9 mouse cellular contexts compared by ENCODE assay signal in the genomic region with DNA sequence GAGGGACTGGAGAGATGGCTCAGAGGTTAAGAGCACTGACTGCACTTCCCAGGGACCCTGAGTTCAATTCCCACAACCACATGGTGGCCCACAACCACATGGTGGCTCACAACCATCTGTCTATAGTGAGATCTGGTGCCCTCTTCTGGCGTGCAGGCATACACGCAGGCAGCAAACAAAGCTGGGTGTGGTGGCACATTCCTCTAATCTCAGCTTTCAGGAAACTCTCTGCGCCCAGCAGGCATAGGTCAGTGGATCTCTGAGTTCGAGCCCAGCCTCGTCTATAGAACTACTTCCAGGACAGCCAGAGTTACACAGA. TPM values are rescaled to one million over a fixed set of nuclear protein-coding genes. Genes with fewer than 3 reads are reported as not detected.
A peak's percentile ranks its signal among the peaks of the same experiment; 100 is the strongest.
DNase-seq lines count a peak whose midpoint lies in the region; ATAC-seq and TF ChIP-seq lines count a peak whose summit lies in the region.
"Had no signal": no experiment of that assay in that cellular context is flagged by ENCODE, and none has a peak within 500 bp of the region (broad histone marks: within the 10 kb centered on the region; RNA-seq: fewer than 3 reads in every experiment).

No protein-coding gene starts in this region.

- H3K9ac ChIP-seq in midbrain, embryonic 11.5 days (ENCODE audit: low read length): no peak overlapping the region
- H3K9ac ChIP-seq in midbrain, embryonic 13.5 days (replicated peaks): no peak overlapping the region
- no peak overlapping the region for H3K9ac ChIP-seq in midbrain, postnatal 0 days (replicated peaks; ENCODE audit: low read length, poor library complexity, severe bottlenecking)
- H3K9ac ChIP-seq: hindbrain, embryonic 15.5 days had no signal

- H3K4me2 ChIP-seq in midbrain, embryonic 11.5 days: no peak overlapping the region
- H3K4me2 ChIP-seq in midbrain, embryonic 13.5 days (replicated peaks): no peak overlapping the region
- H3K4me2 ChIP-seq in midbrain, postnatal 0 days (ENCODE audit: low read depth, low read length, poor library complexity, severe bottlenecking): no peak overlapping the region
- H3K4me2 ChIP-seq: hindbrain, embryonic 15.5 days had no signal

- no peaks in the 10 kb centered on the region for H3K27me3 ChIP-seq in midbrain, embryonic 11.5 days (ENCODE audit: control insufficient read depth, insufficient read depth, low read length)
- H3K27me3 ChIP-seq in midbrain, embryonic 13.5 days: no peaks in the 10 kb centered on the region
- no peaks in the 10 kb centered on the region for H3K27me3 ChIP-seq in midbrain, postnatal 0 days (ENCODE audit: insufficient read depth, low read length)
- H3K27me3 ChIP-seq: hindbrain, embryonic 15.5 days had no signal

- ATAC-seq in midbrain, embryonic 11.5 days (ENCODE audit: low FRiP score): no peak
- ATAC-seq in midbrain, embryonic 13.5 days: no peak
- ATAC-seq in midbrain, postnatal 0 days (ENCODE audit: low FRiP score): no peak
- ATAC-seq in activated CD4-positive, CD25-positive, alpha-beta regulatory T cell, adult 4 months: no peak

- peak; percentile 69 for TF ChIP-seq CTCF in midbrain, postnatal 0 days (IDR thresholded peaks at IDR 0.05)

- no peak overlapping the region for H3K27ac ChIP-seq in midbrain, embryonic 11.5 days (ENCODE audit: low read depth, low read length)
- H3K27ac ChIP-seq in midbrain, embryonic 13.5 days: no peak overlapping the region
- H3K27ac ChIP-seq in midbrain, postnatal 0 days (ENCODE audit: low read depth, low read length): no peak overlapping the region
- H3K27ac ChIP-seq: hindbrain, embryonic 15.5 days had no signal

- intact Hi-C loops in left cerebral cortex, postnatal 36 days (cut with DNase I): no loop called here

- DNase-seq in midbrain, embryonic 11.5 days (ENCODE audit: low spot score, missing footprints): peak; percentile 84
- peak; percentile 95 for DNase-seq in R1 (ENCODE audit: low read depth, low spot score)
- DNase-seq in embryo, embryonic 11.5 days (ENCODE audit: low read depth, low spot score): peak; percentile 55
- peak; percentile 56 to 61 for DNase-seq in kidney, postnatal 25 days
- DNase-seq in midbrain, postnatal 0 days (ENCODE audit: low spot score): peak; percentile 35
- DNase-seq in left cerebral cortex, postnatal 36 days (ENCODE audit: low spot score in 2 of 2): no peak

- WGBS in midbrain, embryonic 11.5 days: 30% methylated on average over 5 of the region's 5 CpGs
- 30% methylated on average over 5 of the region's 5 CpGs for WGBS in midbrain, embryonic 13.5 days
- WGBS in midbrain, postnatal 0 days: 29% methylated on average over 5 of the region's 5 CpGs

- no peak overlapping the region for H3K4me3 ChIP-seq in midbrain, embryonic 11.5 days (ENCODE audit: low read depth, low read length)
- H3K4me3 ChIP-seq in midbrain, embryonic 13.5 days (replicated peaks): no peak overlapping the region
- no peak overlapping the region for H3K4me3 ChIP-seq in midbrain, postnatal 0 days (ENCODE audit: low read depth, low read length)
- H3K4me3 ChIP-seq: hindbrain, embryonic 15.5 days had no signal

- H3K4me1 ChIP-seq in midbrain, embryonic 11.5 days (ENCODE audit: control insufficient read depth, insufficient read depth, low read length): peaks cover 5% of the 10 kb centered on the region; the same call in 1 of the 2 replicates
- H3K4me1 ChIP-seq in midbrain, embryonic 13.5 days (replicated peaks): peaks cover 15% of the 10 kb centered on the region
- no peaks in the 10 kb centered on the region for H3K4me1 ChIP-seq in midbrain, postnatal 0 days (ENCODE audit: insufficient read depth, low read length)

- no peaks in the 10 kb centered on the region for H3K9me3 ChIP-seq in midbrain, embryonic 11.5 days (ENCODE audit: control insufficient read depth, low read length)
- H3K9me3 ChIP-seq in midbrain, embryonic 13.5 days: no peaks in the 10 kb centered on the region
- H3K9me3 ChIP-seq in midbrain, postnatal 0 days (ENCODE audit: low read length): no peaks in the 10 kb centered on the region
- H3K9me3 ChIP-seq: hindbrain, embryonic 15.5 days had no signal

- no peaks in the 10 kb centered on the region for H3K36me3 ChIP-seq in midbrain, embryonic 11.5 days (ENCODE audit: control insufficient read depth, insufficient read depth, low read length)
- no peaks in the 10 kb centered on the region for H3K36me3 ChIP-seq in midbrain, embryonic 13.5 days
- no peaks in the 10 kb centered on the region for H3K36me3 ChIP-seq in midbrain, postnatal 0 days (ENCODE audit: insufficient read depth, low read length)
- H3K36me3 ChIP-seq: hindbrain, embryonic 15.5 days had no signal

RNA-seq across cellular contexts. Expression of a gene that starts 5.5 kb away (rescaled TPM):
- 12.7 and 13.5 TPM in 2 replicates for polyA plus RNA-seq in midbrain, embryonic 11.5 days (2014; fragmentation: Nextera tagmentation; extraction: Ambion mirVana)
- 13.2 and 14.5 TPM in 2 replicates for polyA plus RNA-seq in midbrain, embryonic 13.5 days (2015; fragmentation: Nextera tagmentation; extraction: Ambion mirVana)
- 7.7 and 10.3 TPM in 2 replicates for total RNA-seq in midbrain, postnatal 0 days (2014; rRNA removed)
- polyA plus RNA-seq in midbrain, postnatal 0 days (2015; fragmentation: Nextera tagmentation; extraction: Ambion mirVana): 13.7 and 15.7 TPM in 2 replicates
- polyA plus RNA-seq in activated CD4-positive, CD25-positive, alpha-beta regulatory T cell, adult 4 months (2017; shearing (Covaris generic)): 1 to 10 TPM in 1 of 2 experiments, under 1 TPM in 1; 0.41 to 1.2 TPM
- total RNA-seq in left cerebral cortex, postnatal 36 days (2021): 1 to 10 TPM; 5.4 to 7.4 TPM

RNA-seq across cellular contexts. Expression of a gene that starts 5.7 kb away (rescaled TPM):
- polyA plus RNA-seq in midbrain, embryonic 11.5 days (2014; fragmentation: Nextera tagmentation; extraction: Ambion mirVana): 53.2 and 56.7 TPM in 2 replicates
- 56.5 and 61.8 TPM in 2 replicates for polyA plus RNA-seq in midbrain, embryonic 13.5 days (2015; fragmentation: Nextera tagmentation; extraction: Ambion mirVana)
- total RNA-seq in midbrain, postnatal 0 days (2014; rRNA removed): 68.3 and 79.4 TPM in 2 replicates
- 70.0 and 72.3 TPM in 2 replicates for polyA plus RNA-seq in midbrain, postnatal 0 days (2015; fragmentation: Nextera tagmentation; extraction: Ambion mirVana)
- 100 to 1,000 TPM; 143 to 161 TPM for polyA plus RNA-seq in activated CD4-positive, CD25-positive, alpha-beta regulatory T cell, adult 4 months (2017; shearing (Covaris generic))
- total RNA-seq in left cerebral cortex, postnatal 36 days (2021): 10 to 100 TPM; 59.7 to 63.7 TPM

RNA-seq across cellular contexts. Expression of a gene that starts 15.3 kb away (rescaled TPM):
- 9.6 and 12.2 TPM in 2 replicates for polyA plus RNA-seq in midbrain, embryonic 11.5 days (2014; fragmentation: Nextera tagmentation; extraction: Ambion mirVana)
- 14.0 and 17.0 TPM in 2 replicates for polyA plus RNA-seq in midbrain, embryonic 13.5 days (2015; fragmentation: Nextera tagmentation; extraction: Ambion mirVana)
- total RNA-seq in midbrain, postnatal 0 days (2014; rRNA removed): 17.4 and 17.9 TPM in 2 replicates
- 8.8 and 9.2 TPM in 2 replicates for polyA plus RNA-seq in midbrain, postnatal 0 days (2015; fragmentation: Nextera tagmentation; extraction: Ambion mirVana)
- polyA plus RNA-seq in activated CD4-positive, CD25-positive, alpha-beta regulatory T cell, adult 4 months (2017; shearing (Covaris generic)): 10 to 100 TPM in 1 of 2 experiments, 1 to 10 TPM in 1; 9.5 to 11.4 TPM
- total RNA-seq in left cerebral cortex, postnatal 36 days (2021): 10 to 100 TPM; 64.9 to 75.3 TPM

RNA-seq across cellular contexts. Expression of a gene that starts 24.1 kb away (rescaled TPM):
- 121 and 123 TPM in 2 replicates for polyA plus RNA-seq in midbrain, embryonic 11.5 days (2014; fragmentation: Nextera tagmentation; extraction: Ambion mirVana)
- 57.7 and 69.8 TPM in 2 replicates for polyA plus RNA-seq in midbrain, embryonic 13.5 days (2015; fragmentation: Nextera tagmentation; extraction: Ambion mirVana)
- total RNA-seq in midbrain, postnatal 0 days (2014; rRNA removed): 24.2 and 29.5 TPM in 2 replicates
- polyA plus RNA-seq in midbrain, postnatal 0 days (2015; fragmentation: Nextera tagmentation; extraction: Ambion mirVana): 31.9 and 33.6 TPM in 2 replicates
- 1 to 10 TPM; 4.7 to 5.4 TPM for polyA plus RNA-seq in activated CD4-positive, CD25-positive, alpha-beta regulatory T cell, adult 4 months (2017; shearing (Covaris generic))
- total RNA-seq in left cerebral cortex, postnatal 36 days (2021): 1 to 10 TPM; 3.8 to 4.9 TPM

RNA-seq across cellular contexts. Expression of a gene that starts 35.7 kb away (rescaled TPM):
- 16.1 and 18.3 TPM in 2 replicates for polyA plus RNA-seq in midbrain, embryonic 11.5 days (2014; fragmentation: Nextera tagmentation; extraction: Ambion mirVana)
- polyA plus RNA-seq in midbrain, embryonic 13.5 days (2015; fragmentation: Nextera tagmentation; extraction: Ambion mirVana): 17.6 and 18.4 TPM in 2 replicates
- 27.2 and 30.5 TPM in 2 replicates for total RNA-seq in midbrain, postnatal 0 days (2014; rRNA removed)
- 36.4 and 44.5 TPM in 2 replicates for polyA plus RNA-seq in midbrain, postnatal 0 days (2015; fragmentation: Nextera tagmentation; extraction: Ambion mirVana)
- polyA plus RNA-seq in activated CD4-positive, CD25-positive, alpha-beta regulatory T cell, adult 4 months (2017; shearing (Covaris generic)): 1 to 10 TPM in 1 of 2 experiments, under 1 TPM in 1; 0.78 to 1.1 TPM
- 10 to 100 TPM; 22.3 to 22.7 TPM for total RNA-seq in left cerebral cortex, postnatal 36 days (2021)

Comparison
In these comparisons a context has a peak if more than half of its experiments do, and no peak if none do; other contexts are left out.
1. DNase-seq: peak in midbrain, embryonic 11.5 days (single experiment), R1 (single experiment), embryo, embryonic 11.5 days (single experiment), kidney, postnatal 25 days (2 of 2) and midbrain, postnatal 0 days (single experiment); none in left cerebral cortex, postnatal 36 days (0 of 2).